Mouse (Mus musculus): ENCODE measurements around the gene Igsf10. TPM values are rescaled to one million over a fixed set of nuclear protein-coding genes. Genes with fewer than 3 reads are reported as not detected.
"Not testable (repeated sequence)": the region's sequence is repeated elsewhere in the genome, so short reads cannot be mapped to it uniquely, and the experiment has no call there.

Igsf10 gene
- total RNA-seq (2014; rRNA removed), result 7.1 TPM in 2 replicates
- 6.2 and 6.7 TPM in 2 replicates for polyA plus RNA-seq (2015; fragmentation: Nextera tagmentation; extraction: Ambion mirVana)

GRCm38 (mm10) chr3:59344065-59344905 lies at the start of gene Igsf10:
Gene Igsf10 (minus strand): TSS chr3:59344394.
- peak within 1 kb of the TSS; percentile 70 for H3K27ac ChIP-seq
- H3K36me3 ChIP-seq (ENCODE audit: insufficient read depth, low read length), result no peaks in the 10 kb centered on the region
- peak within 1 kb of the TSS; percentile 83 for H3K4me2 ChIP-seq (ENCODE audit: low read depth, low read length)
- peak; percentile 36 for TF ChIP-seq CTCF (IDR thresholded peaks at IDR 0.05; ENCODE audit: low read depth)
- no peaks in the 10 kb centered on the region for H3K27me3 ChIP-seq (ENCODE audit: insufficient read depth, low read length)
- H3K9ac ChIP-seq (replicated peaks; ENCODE audit: low read length), result peak within 1 kb of the TSS; percentile 72
- peak; percentile 78 for DNase-seq (ENCODE audit: low spot score)
- WGBS, result 3% methylated on average over 23 of the region's 23 CpGs
- H3K9me3 ChIP-seq (ENCODE audit: low read length), result no peaks in the 10 kb centered on the region
- H3K4me1 ChIP-seq (ENCODE audit: insufficient read depth, low read length), result 0 out of 2 replicates have a peak, but pooled peaks cover 6% of the 10 kb centered on the region
- peak within 1 kb of the TSS; percentile 85 for H3K4me3 ChIP-seq (ENCODE audit: low read length)
- ATAC-seq, result peak; percentile 96

GRCm38 (mm10) chr3:59385553-59385952 lies 41.4 kb upstream of the Igsf10 start:
- Histone ChIP-seq H3K9me3 (ENCODE audit: low read length) (no peaks in the 10 kb centered on the region), H3K4me1 (ENCODE audit: insufficient read depth, low read length) (no peaks in the 10 kb centered on the region), H3K36me3 (ENCODE audit: insufficient read depth, low read length) (no peaks in the 10 kb centered on the region), H3K4me2 (ENCODE audit: low read depth, low read length) (no peak overlapping the region), H3K9ac (replicated peaks; ENCODE audit: low read length) (no peak overlapping the region), H3K4me3 (ENCODE audit: low read length) (no peak overlapping the region), H3K27ac (no peak overlapping the region), H3K27me3 (ENCODE audit: insufficient read depth, low read length) (no peaks in the 10 kb centered on the region)
- no peak for TF ChIP-seq CTCF (IDR thresholded peaks at IDR 0.05; ENCODE audit: low read depth)
- no peak for DNase-seq (ENCODE audit: low spot score)
- no peak for ATAC-seq
- WGBS, result 89% methylated on average over 1 of the region's 1 CpGs

- no peak for TF ChIP-seq CTCF (IDR thresholded peaks at IDR 0.05; ENCODE audit: low read depth)
- H3K27ac ChIP-seq, result no peak overlapping the region
- no peaks in the 10 kb centered on the region for H3K36me3 ChIP-seq (ENCODE audit: insufficient read depth, low read length)
- WGBS, result 91% methylated on average over 3 of the region's 3 CpGs
- no peaks in the 10 kb centered on the region for H3K4me1 ChIP-seq (ENCODE audit: insufficient read depth, low read length)
- no peak overlapping the region for H3K4me2 ChIP-seq (ENCODE audit: low read depth, low read length)
- no peaks in the 10 kb centered on the region for H3K27me3 ChIP-seq (ENCODE audit: insufficient read depth, low read length)
- no peak for DNase-seq (ENCODE audit: low spot score)
- ATAC-seq, result no peak
- no peak overlapping the region for H3K4me3 ChIP-seq (ENCODE audit: low read length)
- H3K9me3 ChIP-seq (ENCODE audit: low read length), result no peaks in the 10 kb centered on the region
- H3K9ac ChIP-seq (replicated peaks; ENCODE audit: low read length), result no peak overlapping the region
Measured at GRCm38 (mm10) chr3:59385000-59385399, 40.8 kb upstream of the Igsf10 start.

- Histone ChIP-seq H3K9ac (replicated peaks; ENCODE audit: low read length) (no peak overlapping the region), H3K36me3 (ENCODE audit: insufficient read depth, low read length) (no peaks in the 10 kb centered on the region), H3K27ac (no peak overlapping the region), H3K27me3 (ENCODE audit: insufficient read depth, low read length) (no peaks in the 10 kb centered on the region), H3K4me2 (ENCODE audit: low read depth, low read length) (no peak overlapping the region), H3K4me3 (ENCODE audit: low read length) (no peak overlapping the region), H3K4me1 (ENCODE audit: insufficient read depth, low read length) (no peaks in the 10 kb centered on the region), H3K9me3 (ENCODE audit: low read length) (no peaks in the 10 kb centered on the region)
- DNase-seq (ENCODE audit: low spot score), result no peak
- 71% methylated on average over 2 of the region's 2 CpGs for WGBS
- TF ChIP-seq CTCF (IDR thresholded peaks at IDR 0.05; ENCODE audit: low read depth), result no peak
- no peak for ATAC-seq
Measured at GRCm38 (mm10) chr3:59384321-59384720, 40.1 kb upstream of the Igsf10 start.

- H3K9ac ChIP-seq (replicated peaks; ENCODE audit: low read length); H3K4me1 ChIP-seq (ENCODE audit: insufficient read depth, low read length); H3K9me3 ChIP-seq (ENCODE audit: low read length); H3K27me3 ChIP-seq (ENCODE audit: insufficient read depth, low read length); H3K4me3 ChIP-seq (ENCODE audit: low read length); DNase-seq (ENCODE audit: low spot score); H3K4me2 ChIP-seq (ENCODE audit: low read depth, low read length); H3K36me3 ChIP-seq (ENCODE audit: insufficient read depth, low read length); ATAC-seq; H3K27ac ChIP-seq: not testable (repeated sequence)
- WGBS, result 91% methylated on average over 1 of the region's 1 CpGs
Measured at GRCm38 (mm10) chr3:59378791-59379190, 34.6 kb upstream of the Igsf10 start.

GRCm38 (mm10) chr3:59361895-59362294 lies 17.7 kb upstream of the Igsf10 start:
- H3K27ac ChIP-seq, result no peak overlapping the region
- no peak overlapping the region for H3K9ac ChIP-seq (replicated peaks; ENCODE audit: low read length)
- DNase-seq (ENCODE audit: low spot score) (no peak), ATAC-seq (no peak)
- 80% methylated on average over 1 of the region's 1 CpGs for WGBS
- H3K4me1 ChIP-seq (ENCODE audit: insufficient read depth, low read length), result no peaks in the 10 kb centered on the region
- no peak for TF ChIP-seq CTCF (IDR thresholded peaks at IDR 0.05; ENCODE audit: low read depth)
- no peak overlapping the region for H3K4me3 ChIP-seq (ENCODE audit: low read length)
- H3K4me2 ChIP-seq (ENCODE audit: low read depth, low read length), result no peak overlapping the region
- no peaks in the 10 kb centered on the region for H3K36me3 ChIP-seq (ENCODE audit: insufficient read depth, low read length)
- no peaks in the 10 kb centered on the region for H3K27me3 ChIP-seq (ENCODE audit: insufficient read depth, low read length)
- H3K9me3 ChIP-seq (ENCODE audit: low read length), result no peaks in the 10 kb centered on the region

GRCm38 (mm10) chr3:59360102-59360501 lies 15.9 kb upstream of the Igsf10 start:
- no peaks in the 10 kb centered on the region for H3K4me1 ChIP-seq (ENCODE audit: insufficient read depth, low read length)
- DNase-seq (ENCODE audit: low spot score) (no peak), ATAC-seq (no peak)
- no peak overlapping the region for H3K9ac ChIP-seq (replicated peaks; ENCODE audit: low read length)
- H3K27ac ChIP-seq, result no peak overlapping the region
- H3K4me2 ChIP-seq (ENCODE audit: low read depth, low read length), result no peak overlapping the region
- no peaks in the 10 kb centered on the region for H3K9me3 ChIP-seq (ENCODE audit: low read length)
- no peak overlapping the region for H3K4me3 ChIP-seq (ENCODE audit: low read length)
- no peaks in the 10 kb centered on the region for H3K36me3 ChIP-seq (ENCODE audit: insufficient read depth, low read length)
- no peaks in the 10 kb centered on the region for H3K27me3 ChIP-seq (ENCODE audit: insufficient read depth, low read length)
- TF ChIP-seq CTCF (IDR thresholded peaks at IDR 0.05; ENCODE audit: low read depth), result no peak
